Mouse (Mus musculus): ENCODE data around the gene Stab2. TPM values are rescaled to one million over a fixed set of nuclear protein-coding genes. Genes with fewer than 3 reads are reported as not detected.

Stab2 gene
- polyA plus RNA-seq, 1 experiment from 2014 or later, result 0.98 TPM

- Histone ChIP-seq H3K4me3 (no peak overlapping the region), H3K9ac (no peak overlapping the region), H3K27me3 (no peaks in the 10 kb centered on the region; the same call in 1 of the 2 replicates), H3K36me3 (no peaks in the 10 kb centered on the region), H3K4me2 (no peak overlapping the region), H3K4me1 (replicated peaks) (0 out of 2 replicates have a peak, but pooled peaks cover 4% of the 10 kb centered on the region), H3K9me3 (replicated peaks) (no peaks in the 10 kb centered on the region), H3K27ac (no peak overlapping the region)
- WGBS, result 52% methylated on average over 4 of the region's 4 CpGs
- ATAC-seq (replicated peaks; ENCODE audit: insufficient number of reproducible peaks, insufficient read depth, low FRiP score, low read depth), result no peak
Measured at GRCm38 (mm10) chr10:86949886-86950285, 57.9 kb downstream of the Stab2 start.

DNA sequence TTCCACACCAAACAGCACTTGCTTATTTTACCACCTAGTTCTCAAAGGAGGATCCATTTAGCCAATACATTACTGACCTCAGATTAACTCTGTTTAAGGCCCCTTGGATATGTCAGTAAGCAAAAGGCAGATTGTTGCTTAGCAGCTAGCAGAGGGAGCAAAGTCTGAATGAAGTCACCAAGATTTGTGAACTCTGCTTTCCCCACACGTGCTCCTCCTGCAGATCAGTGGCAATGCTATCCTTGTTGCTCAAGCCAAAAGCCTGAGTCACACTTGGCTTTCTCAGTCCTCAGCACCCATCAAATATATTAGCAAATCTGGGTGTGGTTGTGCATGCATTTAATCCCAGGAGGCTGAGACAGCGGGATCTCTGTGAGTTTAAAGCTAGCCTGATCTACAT, 60.3 kb downstream of the Stab2 start:
- Histone ChIP-seq H3K27me3 (no peaks in the 10 kb centered on the region; the same call in 1 of the 2 replicates), H3K27ac (no peak overlapping the region), H3K4me3 (no peak overlapping the region), H3K4me1 (replicated peaks) (0 out of 2 replicates have a peak, but pooled peaks cover 4% of the 10 kb centered on the region), H3K9me3 (replicated peaks) (no peaks in the 10 kb centered on the region), H3K36me3 (no peaks in the 10 kb centered on the region), H3K9ac (no peak overlapping the region), H3K4me2 (no peak overlapping the region)
- 62% methylated on average over 2 of the region's 2 CpGs for WGBS
- no peak for ATAC-seq (replicated peaks; ENCODE audit: insufficient number of reproducible peaks, insufficient read depth, low FRiP score, low read depth)

DNA sequence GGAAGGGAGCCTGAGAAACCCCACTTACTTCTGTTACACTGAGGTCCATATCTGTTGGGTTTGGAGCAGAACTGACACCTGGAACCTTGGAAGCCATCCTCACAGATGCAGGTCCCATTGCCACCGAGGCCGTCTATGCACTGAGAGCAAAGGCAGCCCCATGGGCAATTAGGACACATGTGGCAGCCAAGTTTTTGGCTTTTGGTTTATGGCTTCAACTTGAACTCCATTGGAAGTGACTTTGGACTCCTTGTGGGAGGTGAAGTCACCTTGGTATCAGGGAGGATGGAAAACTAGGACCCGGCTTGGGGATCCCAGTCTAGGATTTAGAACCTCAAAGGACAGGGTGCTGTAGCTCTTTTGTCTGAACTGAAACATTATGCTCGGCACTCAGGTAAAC, 67.2 kb downstream of the Stab2 start:
- no peak for ATAC-seq (replicated peaks; ENCODE audit: insufficient number of reproducible peaks, insufficient read depth, low FRiP score, low read depth)
- no peaks in the 10 kb centered on the region for H3K9me3 ChIP-seq (replicated peaks)
- H3K4me3 ChIP-seq, result no peak overlapping the region
- H3K27ac ChIP-seq, result no peak overlapping the region
- no peak overlapping the region for H3K4me2 ChIP-seq
- H3K27me3 ChIP-seq, result no peaks in the 10 kb centered on the region
- H3K9ac ChIP-seq, result no peak overlapping the region
- no peaks in the 10 kb centered on the region for H3K36me3 ChIP-seq
- 88% methylated on average over 4 of the region's 4 CpGs for WGBS
- H3K4me1 ChIP-seq (replicated peaks), result peaks cover 6% of the 10 kb centered on the region

- WGBS, result 38% methylated on average over 6 of the region's 6 CpGs
- H3K4me1 ChIP-seq (replicated peaks), result peaks cover 6% of the 10 kb centered on the region
- ATAC-seq (replicated peaks; ENCODE audit: insufficient number of reproducible peaks, insufficient read depth, low FRiP score, low read depth), result no peak
- no peak overlapping the region for H3K27ac ChIP-seq
- H3K9me3 ChIP-seq (replicated peaks), result no peaks in the 10 kb centered on the region
- H3K9ac ChIP-seq, result no peak overlapping the region
- no peak overlapping the region for H3K4me3 ChIP-seq
- H3K36me3 ChIP-seq, result no peaks in the 10 kb centered on the region
- H3K27me3 ChIP-seq, result no peaks in the 10 kb centered on the region
- H3K4me2 ChIP-seq, result no peak overlapping the region
Measured at GRCm38 (mm10) chr10:86934376-86934775, 73.4 kb downstream of the Stab2 start.

DNA sequence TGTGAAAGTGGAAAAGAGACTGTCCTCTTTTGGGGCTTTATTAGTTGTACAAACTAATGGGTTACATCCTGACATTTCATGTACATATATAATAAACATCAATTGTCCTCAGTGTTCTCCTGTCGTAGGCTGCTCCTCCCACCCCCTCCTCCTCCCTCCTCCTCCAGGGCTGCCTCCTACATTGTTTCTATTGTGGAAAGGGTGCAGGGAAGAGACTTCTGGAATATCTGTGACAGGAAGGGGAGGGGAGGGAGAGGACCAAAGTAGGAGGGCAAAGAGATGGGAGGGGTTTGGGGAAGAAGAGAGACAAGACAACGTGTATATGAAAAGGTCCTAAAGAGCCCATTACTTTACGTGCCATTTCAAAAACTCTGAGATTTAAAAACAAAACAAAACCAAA, 73.9 kb downstream of the Stab2 start:
- 39% methylated on average over 3 of the region's 3 CpGs for WGBS
- no peak for ATAC-seq (replicated peaks; ENCODE audit: insufficient number of reproducible peaks, insufficient read depth, low FRiP score, low read depth)
- H3K9ac ChIP-seq, result no peak overlapping the region
- no peak overlapping the region for H3K27ac ChIP-seq
- peaks cover 6% of the 10 kb centered on the region for H3K4me1 ChIP-seq (replicated peaks)
- no peaks in the 10 kb centered on the region for H3K9me3 ChIP-seq (replicated peaks)
- H3K36me3 ChIP-seq, result no peaks in the 10 kb centered on the region
- no peak overlapping the region for H3K4me2 ChIP-seq
- H3K4me3 ChIP-seq, result no peak overlapping the region
- no peaks in the 10 kb centered on the region for H3K27me3 ChIP-seq

DNA sequence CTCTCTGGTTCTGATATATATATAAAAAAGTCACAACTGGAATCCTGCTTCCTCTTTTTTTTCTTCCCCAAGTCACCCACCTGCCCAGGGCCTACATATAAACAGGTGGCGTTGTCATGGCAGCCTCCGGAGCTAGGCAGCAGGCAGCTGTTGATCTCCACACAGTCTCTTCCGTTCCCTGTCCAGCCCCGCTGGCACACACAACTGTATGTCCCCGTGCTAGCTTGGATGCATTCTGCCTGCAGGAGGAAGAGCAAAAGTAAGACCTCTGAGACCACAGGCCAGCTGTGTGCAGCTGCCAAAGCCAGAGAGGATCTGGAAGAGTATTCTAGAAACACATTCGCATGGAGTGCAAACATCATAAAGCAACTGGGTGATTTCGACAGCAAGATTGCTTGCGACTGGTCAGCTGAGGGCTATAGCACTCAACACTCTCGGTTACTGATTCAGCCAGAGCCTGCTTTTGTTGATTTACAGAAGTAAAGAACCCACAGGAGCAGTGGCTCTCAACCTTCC, 74.6 kb downstream of the Stab2 start:
- no peak overlapping the region for H3K4me3 ChIP-seq
- no peaks in the 10 kb centered on the region for H3K36me3 ChIP-seq
- WGBS, result 64% methylated on average over 9 of the region's 9 CpGs
- H3K4me1 ChIP-seq (replicated peaks), result peaks cover 6% of the 10 kb centered on the region
- H3K27ac ChIP-seq, result no peak overlapping the region
- no peaks in the 10 kb centered on the region for H3K9me3 ChIP-seq (replicated peaks)
- no peak overlapping the region for H3K4me2 ChIP-seq
- H3K27me3 ChIP-seq, result no peaks in the 10 kb centered on the region
- ATAC-seq (replicated peaks; ENCODE audit: insufficient number of reproducible peaks, insufficient read depth, low FRiP score, low read depth), result no peak
- no peak overlapping the region for H3K9ac ChIP-seq

DNA sequence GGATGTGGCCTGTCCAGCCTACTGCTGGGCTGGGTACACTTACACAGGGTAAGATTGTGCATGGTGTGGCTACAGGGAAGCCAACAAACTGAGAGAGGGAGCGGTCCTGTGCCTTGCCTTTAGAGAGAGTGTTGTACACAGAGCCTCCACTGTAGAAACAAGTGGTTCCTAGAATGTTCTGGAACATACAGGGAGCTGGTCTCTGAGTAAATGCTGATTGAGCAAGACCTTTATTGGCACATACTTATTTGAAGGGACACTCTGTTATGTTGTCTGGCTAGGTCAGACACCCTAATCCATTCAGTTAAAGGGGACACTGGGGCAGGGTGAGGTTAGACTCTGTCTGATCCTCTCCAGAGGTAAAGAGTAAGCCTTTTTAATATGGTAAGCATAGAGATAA, 84.2 kb downstream of the Stab2 start:
- H3K4me3 ChIP-seq, result no peak overlapping the region
- H3K36me3 ChIP-seq, result no peaks in the 10 kb centered on the region
- H3K27me3 ChIP-seq, result no peaks in the 10 kb centered on the region
- H3K4me2 ChIP-seq, result no peak overlapping the region
- H3K9me3 ChIP-seq (replicated peaks), result no peaks in the 10 kb centered on the region
- ATAC-seq (replicated peaks; ENCODE audit: insufficient number of reproducible peaks, insufficient read depth, low FRiP score, low read depth), result no peak
- 84% methylated on average over 1 of the region's 1 CpGs for WGBS
- H3K4me1 ChIP-seq (replicated peaks), result no peaks in the 10 kb centered on the region
- H3K27ac ChIP-seq, result no peak overlapping the region
- no peak overlapping the region for H3K9ac ChIP-seq

DNA sequence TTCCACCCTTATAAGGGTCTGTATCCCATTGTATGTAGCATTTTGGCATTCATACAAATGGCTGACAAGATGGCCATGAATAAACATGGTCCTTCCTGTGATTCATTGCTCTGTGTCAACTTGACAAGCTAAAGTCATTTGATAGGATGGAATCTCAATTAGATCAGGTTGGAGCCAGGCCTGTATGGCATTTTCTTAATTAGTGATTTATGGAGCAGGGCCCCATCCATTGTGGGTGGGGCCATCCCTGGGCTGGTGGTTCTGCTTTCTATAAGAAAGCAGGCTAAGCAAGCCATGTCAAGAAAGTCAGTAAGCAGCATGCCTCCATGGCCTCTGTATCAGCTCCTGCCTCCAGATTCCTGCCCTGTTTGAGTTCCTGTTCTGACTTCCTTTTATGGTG, 92.2 kb downstream of the Stab2 start:
- H3K9ac ChIP-seq, result no peak overlapping the region
- H3K9me3 ChIP-seq (replicated peaks), result no peaks in the 10 kb centered on the region
- H3K36me3 ChIP-seq, result no peaks in the 10 kb centered on the region
- no peaks in the 10 kb centered on the region for H3K4me1 ChIP-seq (replicated peaks)
- no peak overlapping the region for H3K4me3 ChIP-seq
- H3K27me3 ChIP-seq, result no peaks in the 10 kb centered on the region
- no peak overlapping the region for H3K4me2 ChIP-seq
- no peak for ATAC-seq (replicated peaks; ENCODE audit: insufficient number of reproducible peaks, insufficient read depth, low FRiP score, low read depth)
- H3K27ac ChIP-seq, result no peak overlapping the region

- Histone ChIP-seq H3K27ac (no peak overlapping the region), H3K4me3 (no peak overlapping the region), H3K4me2 (no peak overlapping the region), H3K9ac (no peak overlapping the region), H3K4me1 (replicated peaks) (no peaks in the 10 kb centered on the region), H3K36me3 (no peaks in the 10 kb centered on the region), H3K27me3 (no peaks in the 10 kb centered on the region), H3K9me3 (replicated peaks) (no peaks in the 10 kb centered on the region)
- WGBS, result 94% methylated on average over 18 of the region's 18 CpGs
- ATAC-seq (replicated peaks; ENCODE audit: insufficient number of reproducible peaks, insufficient read depth, low FRiP score, low read depth), result no peak; the same call in 1 of the 2 replicates
Measured at GRCm38 (mm10) chr10:86908562-86908961, 99.3 kb downstream of the Stab2 start.

DNA sequence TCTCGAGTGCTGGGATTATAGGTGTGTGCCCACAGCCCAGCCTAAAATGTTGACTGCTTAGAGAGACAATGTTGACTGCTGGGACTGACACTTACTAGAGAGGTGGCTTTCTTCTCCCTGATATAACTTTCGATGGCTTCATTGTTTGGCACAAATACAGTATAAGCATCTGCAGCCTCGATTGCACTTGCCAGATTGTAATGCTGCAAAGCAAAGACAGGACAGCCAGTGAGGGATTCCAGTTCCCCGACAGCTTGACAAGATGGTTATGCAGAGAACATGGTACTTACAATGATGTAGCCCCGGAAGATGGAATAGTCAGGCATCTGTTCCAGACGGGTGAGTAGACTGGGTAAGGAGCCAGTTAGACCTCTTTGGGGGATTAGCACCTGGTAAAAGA, 100.8 kb downstream of the Stab2 start:
- Histone ChIP-seq H3K27me3 (no peaks in the 10 kb centered on the region), H3K4me1 (replicated peaks) (no peaks in the 10 kb centered on the region), H3K4me2 (no peak overlapping the region), H3K27ac (no peak overlapping the region), H3K36me3 (no peaks in the 10 kb centered on the region), H3K9ac (no peak overlapping the region), H3K9me3 (replicated peaks) (no peaks in the 10 kb centered on the region), H3K4me3 (no peak overlapping the region)
- no peak for ATAC-seq (replicated peaks; ENCODE audit: insufficient number of reproducible peaks, insufficient read depth, low FRiP score, low read depth)
- WGBS, result 65% methylated on average over 6 of the region's 6 CpGs

- H3K27me3 ChIP-seq, result no peaks in the 10 kb centered on the region
- no peak overlapping the region for H3K4me2 ChIP-seq
- ATAC-seq (replicated peaks; ENCODE audit: insufficient number of reproducible peaks, insufficient read depth, low FRiP score, low read depth), result no peak
- no peak overlapping the region for H3K9ac ChIP-seq
- H3K27ac ChIP-seq, result no peak overlapping the region
- no peaks in the 10 kb centered on the region for H3K36me3 ChIP-seq
- no peak overlapping the region for H3K4me3 ChIP-seq
- H3K4me1 ChIP-seq (replicated peaks), result no peaks in the 10 kb centered on the region
- 41% methylated on average over 2 of the region's 2 CpGs for WGBS
- H3K9me3 ChIP-seq (replicated peaks), result no peaks in the 10 kb centered on the region
Measured at GRCm38 (mm10) chr10:86895531-86895930, 112.3 kb downstream of the Stab2 start.

DNA sequence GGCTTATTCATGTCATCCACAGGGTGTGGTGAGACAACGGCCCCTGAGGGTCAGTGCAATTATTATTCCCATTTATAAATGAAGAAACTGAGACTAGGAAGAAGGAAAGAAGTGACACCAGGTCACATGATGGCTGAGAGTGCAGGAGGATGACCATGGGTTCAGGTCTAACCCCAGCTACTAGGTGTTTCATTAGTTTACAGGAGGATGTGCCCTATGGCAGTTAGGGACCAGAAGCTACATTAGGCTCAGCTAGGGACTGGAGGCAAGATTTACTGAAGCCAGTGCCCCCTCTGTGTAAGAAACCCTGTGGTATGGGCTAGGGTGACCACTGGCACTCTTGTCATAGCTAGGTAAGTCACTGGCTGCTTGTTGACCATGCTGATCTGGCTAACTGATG, 116.8 kb downstream of the Stab2 start:
- ATAC-seq (replicated peaks; ENCODE audit: insufficient number of reproducible peaks, insufficient read depth, low FRiP score, low read depth), result no peak
- no peaks in the 10 kb centered on the region for H3K36me3 ChIP-seq
- no peak overlapping the region for H3K4me3 ChIP-seq
- no peak overlapping the region for H3K27ac ChIP-seq
- no peaks in the 10 kb centered on the region for H3K4me1 ChIP-seq (replicated peaks)
- H3K27me3 ChIP-seq, result no peaks in the 10 kb centered on the region
- no peak overlapping the region for H3K9ac ChIP-seq
- no peaks in the 10 kb centered on the region for H3K9me3 ChIP-seq (replicated peaks)
- WGBS, result 77% methylated on average over 1 of the region's 1 CpGs
- no peak overlapping the region for H3K4me2 ChIP-seq
